Mouse (Mus musculus): ENCODE data around the gene Tbx2. TPM values are rescaled to one million over a fixed set of nuclear protein-coding genes. Genes with fewer than 3 reads are reported as not detected.

Tbx2 gene
- polyA plus RNA-seq, 1 experiment from 2014 or later, result 0.79 TPM

Other genes with a start within 250 kb of the Tbx2 start
- gene Gm11444, start 17.8 kb downstream of the Tbx2 start, polyA plus RNA-seq (2014; fragmentation: Nextera tagmentation; extraction: Ambion mirVana), result not detected in 2 replicates
- 0.04 and 0.19 TPM in 2 replicates for gene Tbx4, start 53.9 kb downstream of the Tbx2 start, polyA plus RNA-seq (2014; fragmentation: Nextera tagmentation; extraction: Ambion mirVana)